Mouse (Mus musculus): ENCODE measurements around the gene Sgca. TPM values are rescaled to one million over a fixed set of nuclear protein-coding genes. Genes with fewer than 3 reads are reported as not detected.
A peak's percentile ranks its signal among the peaks of the same experiment; 100 is the strongest.

The Sgca gene
- polyA plus RNA-seq, 1 experiment from 2014 or later = not detected

GRCm38 (mm10) chr11:94945236-94945635 lies 30.9 kb downstream of the Sgca start:
- H3K4me1 ChIP-seq (ENCODE audit: control insufficient read depth, insufficient read depth, low read length) = no peaks in the 10 kb centered on the region
- ATAC-seq (ENCODE audit: low read depth) = no peak
- H3K9ac ChIP-seq (replicated peaks; ENCODE audit: low read depth, low read length) = no peak overlapping the region
- no peaks in the 10 kb centered on the region for H3K27me3 ChIP-seq (ENCODE audit: control insufficient read depth, insufficient read depth, low read length)
- 92% methylated on average over 12 of the region's 12 CpGs for WGBS
- no peaks in the 10 kb centered on the region for H3K36me3 ChIP-seq (ENCODE audit: control insufficient read depth, insufficient read depth, low read length)
- H3K9me3 ChIP-seq (ENCODE audit: control insufficient read depth, low read length) = no peaks in the 10 kb centered on the region
- no peak overlapping the region for H3K4me3 ChIP-seq (ENCODE audit: low read depth, low read length)
- H3K27ac ChIP-seq (ENCODE audit: low read depth, low read length) = no peak overlapping the region
- no peak overlapping the region for H3K4me2 ChIP-seq (ENCODE audit: low read depth, low read length)

DNA sequence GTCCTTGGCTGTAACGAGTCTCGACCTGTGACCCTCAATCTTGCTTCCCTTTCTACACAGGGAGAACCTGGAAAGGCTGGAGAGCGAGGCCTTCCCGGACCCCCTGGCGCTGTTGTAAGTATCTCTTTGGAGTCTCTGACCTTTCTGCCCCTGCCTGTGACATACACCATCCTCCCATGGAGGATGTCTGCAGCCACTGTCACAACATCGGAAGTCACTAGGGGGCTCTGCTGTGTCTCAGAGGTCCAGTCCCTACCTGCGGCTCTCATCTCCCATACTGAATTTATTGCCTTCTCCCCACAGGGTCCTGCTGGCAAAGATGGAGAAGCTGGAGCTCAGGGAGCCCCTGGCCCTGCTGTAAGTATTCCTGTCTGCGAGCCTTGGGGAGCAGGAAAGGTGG lies 31.8 kb downstream of the Sgca start:
- Histone ChIP-seq H3K27me3 (ENCODE audit: control insufficient read depth, insufficient read depth, low read length) (no peaks in the 10 kb centered on the region), H3K4me1 (ENCODE audit: control insufficient read depth, insufficient read depth, low read length) (no peaks in the 10 kb centered on the region), H3K27ac (ENCODE audit: low read depth, low read length) (no peak overlapping the region), H3K36me3 (ENCODE audit: control insufficient read depth, insufficient read depth, low read length) (no peaks in the 10 kb centered on the region), H3K4me3 (ENCODE audit: low read depth, low read length) (no peak overlapping the region), H3K9me3 (ENCODE audit: control insufficient read depth, low read length) (no peaks in the 10 kb centered on the region), H3K9ac (replicated peaks; ENCODE audit: low read depth, low read length) (no peak overlapping the region), H3K4me2 (ENCODE audit: low read depth, low read length) (no peak overlapping the region)
- ATAC-seq (ENCODE audit: low read depth) = no peak
- WGBS = 21% methylated on average over 8 of the region's 8 CpGs

DNA sequence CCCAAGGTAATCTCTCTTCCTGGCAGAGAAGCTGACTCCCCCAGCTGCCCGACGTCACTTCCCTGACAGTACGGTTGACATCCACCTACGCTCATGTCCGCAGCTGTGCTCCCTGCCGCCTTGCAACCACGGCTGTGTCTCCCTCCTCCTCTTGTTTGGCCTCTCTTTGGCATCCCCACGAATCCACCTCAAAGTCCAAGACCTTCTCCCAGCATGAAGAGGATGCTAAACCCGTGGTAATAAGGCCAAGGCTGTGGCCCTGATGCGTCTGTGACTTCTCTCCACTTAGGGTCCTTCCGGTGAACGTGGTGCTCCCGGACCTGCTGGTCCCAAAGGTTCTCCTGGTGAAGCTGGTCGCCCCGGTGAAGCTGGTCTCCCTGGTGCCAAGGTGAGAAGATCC lies 33.1 kb downstream of the Sgca start:
- 88% methylated on average over 15 of the region's 15 CpGs for WGBS
- ATAC-seq (ENCODE audit: low read depth) = no peak
- no peak overlapping the region for H3K4me2 ChIP-seq (ENCODE audit: low read depth, low read length)
- H3K36me3 ChIP-seq (ENCODE audit: control insufficient read depth, insufficient read depth, low read length) = no peaks in the 10 kb centered on the region
- peaks cover 7% of the 10 kb centered on the region for H3K27me3 ChIP-seq (ENCODE audit: control insufficient read depth, insufficient read depth, low read length)
- no peak overlapping the region for H3K27ac ChIP-seq (ENCODE audit: low read depth, low read length)
- 0 out of 2 replicates have a peak, but pooled peaks cover under 1% of the 10 kb centered on the region for H3K4me1 ChIP-seq (ENCODE audit: control insufficient read depth, insufficient read depth, low read length)
- H3K9ac ChIP-seq (replicated peaks; ENCODE audit: low read depth, low read length) = no peak overlapping the region
- no peaks in the 10 kb centered on the region for H3K9me3 ChIP-seq (ENCODE audit: control insufficient read depth, low read length)
- H3K4me3 ChIP-seq (ENCODE audit: low read depth, low read length) = no peak overlapping the region

DNA sequence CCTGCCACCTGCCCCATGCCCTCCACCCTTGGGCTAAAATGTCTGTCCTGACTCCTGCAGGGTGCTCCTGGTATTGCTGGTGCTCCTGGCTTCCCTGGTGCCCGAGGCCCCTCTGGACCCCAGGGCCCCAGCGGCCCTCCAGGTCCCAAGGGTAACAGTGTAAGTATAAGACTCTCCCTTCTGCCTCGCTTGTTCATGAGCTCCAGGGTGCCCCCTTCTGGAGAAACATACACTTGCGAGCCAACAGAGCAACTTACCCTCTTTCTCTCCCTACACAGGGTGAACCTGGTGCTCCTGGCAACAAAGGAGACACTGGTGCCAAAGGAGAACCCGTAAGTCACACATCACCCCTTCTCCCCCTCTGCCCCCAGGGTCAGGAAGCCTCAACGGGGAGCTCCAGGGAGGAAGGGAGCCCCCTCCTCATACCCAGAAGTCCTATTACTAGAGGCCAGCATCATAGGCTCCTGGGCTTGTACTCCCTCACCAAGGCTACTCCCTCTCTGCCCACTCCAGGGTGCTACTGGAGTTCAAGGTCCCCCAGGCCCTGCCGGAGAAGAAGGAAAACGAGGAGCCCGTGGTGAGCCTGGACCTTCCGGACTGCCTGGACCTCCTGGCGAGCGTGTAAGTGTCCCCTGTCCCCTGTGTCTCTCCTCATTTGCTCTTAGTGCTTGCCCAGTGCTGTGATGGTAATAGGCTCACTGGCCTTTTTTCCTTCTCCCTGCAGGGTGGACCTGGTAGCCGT lies 33.7 kb downstream of the Sgca start:
- H3K27ac ChIP-seq (ENCODE audit: low read depth, low read length) = no peak overlapping the region
- H3K9me3 ChIP-seq (ENCODE audit: control insufficient read depth, low read length) = no peaks in the 10 kb centered on the region
- no peaks in the 10 kb centered on the region for H3K36me3 ChIP-seq (ENCODE audit: control insufficient read depth, insufficient read depth, low read length)
- H3K27me3 ChIP-seq (ENCODE audit: control insufficient read depth, insufficient read depth, low read length) = peaks cover 7% of the 10 kb centered on the region
- H3K4me1 ChIP-seq (ENCODE audit: control insufficient read depth, insufficient read depth, low read length) = peaks cover 4% of the 10 kb centered on the region; the same call in 1 of the 2 replicates
- H3K9ac ChIP-seq (replicated peaks; ENCODE audit: low read depth, low read length) = no peak overlapping the region
- ATAC-seq (ENCODE audit: low read depth) = no peak
- WGBS = 48% methylated on average over 13 of the region's 13 CpGs
- no peak overlapping the region for H3K4me3 ChIP-seq (ENCODE audit: low read depth, low read length)
- no peak overlapping the region for H3K4me2 ChIP-seq (ENCODE audit: low read depth, low read length)

DNA sequence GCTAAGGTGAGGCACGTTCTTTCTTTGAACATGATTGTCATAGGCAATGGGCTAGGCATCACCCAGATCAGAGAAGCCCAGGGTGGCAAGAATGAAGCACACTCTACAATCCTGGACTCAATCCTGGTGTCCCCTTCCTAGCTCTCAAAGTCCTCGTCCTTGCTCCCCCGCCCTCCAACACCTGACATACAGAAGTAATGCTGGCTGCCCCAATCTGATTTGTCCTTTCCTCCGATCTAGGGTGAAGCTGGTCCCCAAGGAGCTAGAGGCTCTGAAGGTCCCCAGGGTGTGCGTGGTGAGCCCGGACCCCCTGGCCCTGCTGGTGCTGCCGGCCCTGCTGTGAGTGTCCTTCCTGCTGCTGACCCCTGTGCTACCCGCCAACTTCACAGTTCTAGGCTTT lies 34.4 kb downstream of the Sgca start:
- peaks cover 4% of the 10 kb centered on the region; the same call in 1 of the 2 replicates for H3K4me1 ChIP-seq (ENCODE audit: control insufficient read depth, insufficient read depth, low read length)
- H3K4me2 ChIP-seq (ENCODE audit: low read depth, low read length) = no peak overlapping the region
- no peaks in the 10 kb centered on the region for H3K9me3 ChIP-seq (ENCODE audit: control insufficient read depth, low read length)
- ATAC-seq (ENCODE audit: low read depth) = no peak
- H3K27ac ChIP-seq (ENCODE audit: low read depth, low read length) = no peak overlapping the region
- no peak overlapping the region for H3K4me3 ChIP-seq (ENCODE audit: low read depth, low read length)
- H3K36me3 ChIP-seq (ENCODE audit: control insufficient read depth, insufficient read depth, low read length) = no peaks in the 10 kb centered on the region
- no peak overlapping the region for H3K9ac ChIP-seq (replicated peaks; ENCODE audit: low read depth, low read length)
- H3K27me3 ChIP-seq (ENCODE audit: control insufficient read depth, insufficient read depth, low read length) = peaks cover 10% of the 10 kb centered on the region
- 88% methylated on average over 8 of the region's 8 CpGs for WGBS

GRCm38 (mm10) chr11:94941121-94941520 lies 35.0 kb downstream of the Sgca start:
- Histone ChIP-seq H3K4me1 (ENCODE audit: control insufficient read depth, insufficient read depth, low read length) (peaks cover 4% of the 10 kb centered on the region; the same call in 1 of the 2 replicates), H3K27ac (ENCODE audit: low read depth, low read length) (no peak overlapping the region), H3K36me3 (ENCODE audit: control insufficient read depth, insufficient read depth, low read length) (no peaks in the 10 kb centered on the region), H3K9me3 (ENCODE audit: control insufficient read depth, low read length) (no peaks in the 10 kb centered on the region), H3K27me3 (ENCODE audit: control insufficient read depth, insufficient read depth, low read length) (peaks cover 10% of the 10 kb centered on the region), H3K9ac (replicated peaks; ENCODE audit: low read depth, low read length) (no peak overlapping the region), H3K4me2 (ENCODE audit: low read depth, low read length) (no peak overlapping the region), H3K4me3 (ENCODE audit: low read depth, low read length) (no peak overlapping the region)
- WGBS = 33% methylated on average over 9 of the region's 9 CpGs
- ATAC-seq (ENCODE audit: low read depth) = no peak

- peaks cover 12% of the 10 kb centered on the region for H3K27me3 ChIP-seq (ENCODE audit: control insufficient read depth, insufficient read depth, low read length)
- WGBS = 15% methylated on average over 4 of the region's 4 CpGs
Observed at GRCm38 (mm10) chr11:94939280-94939679, 36.8 kb downstream of the Sgca start.

DNA sequence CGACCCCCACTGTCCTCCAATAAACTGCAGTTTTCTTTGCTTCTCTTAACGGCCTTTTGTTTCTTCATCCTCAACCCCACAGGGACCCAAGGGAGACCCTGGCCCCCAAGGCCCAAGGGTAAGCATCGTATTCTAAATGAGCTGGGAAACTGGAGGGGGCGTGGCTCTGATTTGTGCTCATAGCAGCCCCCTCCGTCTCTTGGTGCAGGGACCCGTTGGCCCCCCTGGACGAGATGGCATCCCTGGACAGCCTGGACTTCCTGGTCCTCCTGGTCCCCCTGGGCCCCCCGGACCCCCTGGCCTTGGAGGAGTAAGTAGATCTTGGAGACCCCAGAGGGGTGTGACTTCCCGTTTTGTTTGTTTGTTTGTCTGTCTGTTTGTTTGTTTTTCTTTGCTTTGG lies 37.8 kb downstream of the Sgca start:
- Histone ChIP-seq H3K4me3 (ENCODE audit: low read depth, low read length) (no peak overlapping the region), H3K9ac (replicated peaks; ENCODE audit: low read depth, low read length) (0 out of 2 replicates have a peak overlapping the region, but pooled peaks have one; percentile 32)

More at GRCm38 (mm10) chr11:94939280-94939679, 36.8 kb downstream of the Sgca start:
- no peak for ATAC-seq (ENCODE audit: low read depth)
- Histone ChIP-seq H3K36me3 (ENCODE audit: control insufficient read depth, insufficient read depth, low read length) (no peaks in the 10 kb centered on the region), H3K9ac (replicated peaks; ENCODE audit: low read depth, low read length) (no peak overlapping the region), H3K4me3 (ENCODE audit: low read depth, low read length) (no peak overlapping the region), H3K4me2 (ENCODE audit: low read depth, low read length) (no peak overlapping the region), H3K9me3 (ENCODE audit: control insufficient read depth, low read length) (no peaks in the 10 kb centered on the region), H3K4me1 (ENCODE audit: control insufficient read depth, insufficient read depth, low read length) (peaks cover 4% of the 10 kb centered on the region; the same call in 1 of the 2 replicates), H3K27ac (ENCODE audit: low read depth, low read length) (no peak overlapping the region)

DNA sequence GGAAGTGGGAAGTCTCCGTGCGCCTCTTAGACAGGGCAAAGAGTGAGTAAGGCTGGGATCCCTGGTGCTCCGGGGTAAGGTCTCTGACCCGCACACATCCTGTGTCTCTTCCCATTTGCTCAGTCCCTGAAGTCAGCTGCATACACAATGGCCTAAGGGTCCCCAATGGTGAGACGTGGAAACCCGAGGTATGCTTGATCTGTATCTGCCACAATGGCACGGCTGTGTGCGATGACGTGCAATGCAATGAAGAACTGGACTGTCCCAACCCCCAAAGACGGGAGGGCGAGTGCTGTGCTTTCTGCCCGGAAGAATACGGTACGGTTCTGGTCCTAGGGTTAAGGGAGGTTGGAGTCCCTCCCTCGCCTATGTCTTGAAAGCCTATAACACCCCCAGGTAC lies 38.3 kb downstream of the Sgca start:
- peak overlapping the region; percentile 47 for H3K4me2 ChIP-seq (ENCODE audit: low read depth, low read length)
- H3K27ac ChIP-seq (ENCODE audit: low read depth, low read length) = no peak overlapping the region
- peaks cover 4% of the 10 kb centered on the region; the same call in 1 of the 2 replicates for H3K4me1 ChIP-seq (ENCODE audit: control insufficient read depth, insufficient read depth, low read length)
- 0 out of 2 replicates have a peak overlapping the region, but pooled peaks have one; percentile 28 for H3K9ac ChIP-seq (replicated peaks; ENCODE audit: low read depth, low read length)
- no peaks in the 10 kb centered on the region for H3K9me3 ChIP-seq (ENCODE audit: control insufficient read depth, low read length)
- H3K36me3 ChIP-seq (ENCODE audit: control insufficient read depth, insufficient read depth, low read length) = no peaks in the 10 kb centered on the region
- WGBS = 1% methylated on average over 15 of the region's 15 CpGs
- H3K27me3 ChIP-seq (ENCODE audit: control insufficient read depth, insufficient read depth, low read length) = peaks cover 17% of the 10 kb centered on the region
- H3K4me3 ChIP-seq (ENCODE audit: low read depth, low read length) = peak overlapping the region; percentile 24
- ATAC-seq (ENCODE audit: low read depth) = no peak

More for the DNA sequence above, 37.8 kb downstream of the Sgca start:
- peaks cover 17% of the 10 kb centered on the region for H3K27me3 ChIP-seq (ENCODE audit: control insufficient read depth, insufficient read depth, low read length)
- no peaks in the 10 kb centered on the region for H3K36me3 ChIP-seq (ENCODE audit: control insufficient read depth, insufficient read depth, low read length)
- no peak overlapping the region for H3K27ac ChIP-seq (ENCODE audit: low read depth, low read length)
- peaks cover 4% of the 10 kb centered on the region; the same call in 1 of the 2 replicates for H3K4me1 ChIP-seq (ENCODE audit: control insufficient read depth, insufficient read depth, low read length)
- H3K4me2 ChIP-seq (ENCODE audit: low read depth, low read length) = peak overlapping the region; percentile 47; the same call in 1 of the 2 replicates
- H3K9me3 ChIP-seq (ENCODE audit: control insufficient read depth, low read length) = no peaks in the 10 kb centered on the region
- 25% methylated on average over 9 of the region's 9 CpGs for WGBS
- no peak for ATAC-seq (ENCODE audit: low read depth)

Measured in neural tube, embryonic 14.5 days (tissue).